Mouse (Mus musculus) midbrain, postnatal 0 days (tissue): ENCODE measurements at regions not wholly inside any gene's neighbourhood (a gene's known extent, or its start where the extent isn't known, plus 50 kb on each side); places are given as distances from the start of the nearest gene placed in this dataset.

ENCODE experiments used
- ATAC-seq: fragments of 200-750 bp; cut with Nextera tagmentation; 2 replicates; pipeline ENCODE4 v1.8.0; 2017; ENCODE audit warnings: moderate number of reproducible peaks, mild to moderate bottlenecking, moderate TSS enrichment, moderate library complexity; ENCODE audit not compliant: low FRiP score
- DNase-seq: peaks from one replicate; pipeline ENCODE4 v3.0.0-alpha.2; 2015; ENCODE audit warnings: low spot score
- H3K27ac ChIP-seq: fragments of 300-500 bp; sonication (generic); 2 replicates; pipeline ENCODE4 v1.5.1; 2014; ENCODE audit warnings: low read depth, mild to moderate bottlenecking, low read length, mixed read lengths
- H3K27me3 ChIP-seq: fragments of 300-500 bp; sonication (generic); 2 replicates; pipeline ENCODE4 v1.6.1; 2014; ENCODE audit warnings: low read length, control low read depth, mixed read lengths; ENCODE audit not compliant: insufficient read depth
- H3K36me3 ChIP-seq: fragments of 300-500 bp; sonication (generic); 2 replicates; pipeline ENCODE4 v1.6.1; 2014; ENCODE audit warnings: low read length, control low read depth, mixed read lengths; ENCODE audit not compliant: insufficient read depth
- H3K4me1 ChIP-seq: fragments of 300-500 bp; sonication (generic); 2 replicates; pipeline ENCODE4 v1.6.1; 2014; ENCODE audit warnings: mild to moderate bottlenecking, control low read depth, antibody characterized with exemption, low read length, mixed read lengths; ENCODE audit not compliant: insufficient read depth
- H3K4me2 ChIP-seq: fragments of 300-500 bp; sonication (generic); 2 replicates; pipeline ENCODE4 v1.6.1; 2014; ENCODE audit warnings: low read depth, mild to moderate bottlenecking, low read length, mixed read lengths; ENCODE audit not compliant: poor library complexity, severe bottlenecking
- H3K4me3 ChIP-seq: fragments of 300-500 bp; sonication (generic); 2 replicates; pipeline ENCODE4 v1.5.1; 2014; ENCODE audit warnings: low read depth, mild to moderate bottlenecking, low read length, moderate library complexity
- H3K9ac ChIP-seq: fragments of 300-500 bp; sonication (generic); replicated peaks from 2 replicates; pipeline ENCODE4 v1.6.1; 2014; ENCODE audit warnings: mild to moderate bottlenecking, low read length, moderate library complexity, mixed read lengths; ENCODE audit not compliant: poor library complexity, severe bottlenecking
- H3K9me3 ChIP-seq: fragments of 300-500 bp; sonication (generic); 2 replicates; pipeline ENCODE4 v1.6.1; 2016; ENCODE audit warnings: low read length, control low read depth
- CTCF ChIP-seq: IDR thresholded peaks from 2 replicates; pipeline ENCODE4 v1.5.1; 2016; ENCODE audit warnings: antibody characterized with exemption, mild to moderate bottlenecking
- WGBS: fragments of 180-500 bp; shearing (Covaris S2); extraction: QIAGEN DNeasy Blood & Tissue Kit; methylation state at CpG from one replicate; pipeline ENCODE4 v1.1.7; 2014; 5-methylcytosine and 5-hydroxymethylcytosine counted together

DNA sequence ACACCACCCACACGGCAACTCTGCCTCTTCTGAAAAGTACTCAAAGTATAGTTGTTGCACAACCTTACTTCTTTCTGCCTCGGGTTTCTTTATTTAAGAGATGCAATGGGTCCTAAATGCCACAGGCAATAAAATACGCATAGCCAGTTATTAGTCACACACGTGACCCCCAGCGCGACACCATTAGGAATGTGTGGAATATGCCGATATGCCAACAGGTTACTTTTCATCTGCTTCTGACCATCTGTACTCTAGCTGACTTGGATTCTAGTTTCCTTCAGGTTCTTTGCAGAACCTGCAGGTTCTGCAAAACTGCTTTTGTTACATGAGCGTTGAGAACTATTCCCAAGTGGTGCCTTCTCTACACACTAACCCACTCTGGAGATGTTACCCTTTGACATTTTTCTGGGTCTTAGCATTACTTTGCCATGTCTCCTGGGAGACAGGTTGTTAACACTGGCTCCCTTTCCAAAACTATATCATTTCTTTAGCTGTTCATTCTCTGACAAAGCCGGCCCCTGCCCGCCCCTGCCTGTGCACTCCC is 515.6 kb downstream of the Gja1 start:
- Histone ChIP-seq H3K36me3 (no peaks in the 10 kb centered on the region), H3K27ac (no peak overlapping the region), H3K27me3 (no peaks in the 10 kb centered on the region), H3K9me3 (no peaks in the 10 kb centered on the region), H3K4me2 (no peak overlapping the region), H3K4me1 (no peaks in the 10 kb centered on the region; the same call in 1 of the 2 replicates), H3K9ac (no peak overlapping the region), H3K4me3 (no peak overlapping the region)
- DNase-seq (peak; percentile 24), ATAC-seq (no peak; the same call in 1 of the 2 replicates)
- no peak for TF ChIP-seq CTCF
- 47% methylated on average over 10 of the region's 10 CpGs for WGBS

DNA sequence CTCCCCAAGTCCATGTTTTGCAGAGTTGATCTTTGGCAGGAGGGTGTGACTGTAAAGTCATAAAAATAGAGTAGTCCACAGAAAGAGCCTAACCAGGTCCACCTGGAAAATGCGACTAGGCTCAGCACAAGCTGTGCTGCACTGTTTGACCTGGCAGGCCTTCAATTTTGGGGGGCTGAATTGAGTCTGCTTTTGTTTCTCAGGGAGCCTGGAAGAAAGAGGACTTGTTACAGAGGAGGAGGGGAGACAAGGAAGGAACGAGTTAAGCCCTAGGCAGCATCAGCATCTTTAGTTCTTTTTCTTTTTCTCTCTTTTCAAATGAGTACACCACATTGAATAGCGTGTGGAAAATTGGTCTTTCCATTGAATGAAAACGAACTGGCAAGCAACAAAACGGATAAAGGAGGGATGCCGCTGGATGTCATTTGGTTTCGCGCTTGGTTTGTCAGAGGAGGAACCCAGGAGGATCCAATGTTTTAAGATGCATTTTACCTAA is 516.1 kb downstream of the Gja1 start:
- 7% methylated on average over 8 of the region's 8 CpGs for WGBS
- no peaks in the 10 kb centered on the region for H3K27me3 ChIP-seq
- DNase-seq (peak; percentile 76), ATAC-seq (peak; percentile 66)
- no peaks in the 10 kb centered on the region; the same call in 1 of the 2 replicates for H3K4me1 ChIP-seq
- no peak overlapping the region for H3K4me2 ChIP-seq
- no peaks in the 10 kb centered on the region for H3K36me3 ChIP-seq
- H3K9me3 ChIP-seq: no peaks in the 10 kb centered on the region
- no peak overlapping the region for H3K27ac ChIP-seq
- TF ChIP-seq CTCF: no peak
- no peak overlapping the region for H3K4me3 ChIP-seq
- no peak overlapping the region for H3K9ac ChIP-seq

DNA sequence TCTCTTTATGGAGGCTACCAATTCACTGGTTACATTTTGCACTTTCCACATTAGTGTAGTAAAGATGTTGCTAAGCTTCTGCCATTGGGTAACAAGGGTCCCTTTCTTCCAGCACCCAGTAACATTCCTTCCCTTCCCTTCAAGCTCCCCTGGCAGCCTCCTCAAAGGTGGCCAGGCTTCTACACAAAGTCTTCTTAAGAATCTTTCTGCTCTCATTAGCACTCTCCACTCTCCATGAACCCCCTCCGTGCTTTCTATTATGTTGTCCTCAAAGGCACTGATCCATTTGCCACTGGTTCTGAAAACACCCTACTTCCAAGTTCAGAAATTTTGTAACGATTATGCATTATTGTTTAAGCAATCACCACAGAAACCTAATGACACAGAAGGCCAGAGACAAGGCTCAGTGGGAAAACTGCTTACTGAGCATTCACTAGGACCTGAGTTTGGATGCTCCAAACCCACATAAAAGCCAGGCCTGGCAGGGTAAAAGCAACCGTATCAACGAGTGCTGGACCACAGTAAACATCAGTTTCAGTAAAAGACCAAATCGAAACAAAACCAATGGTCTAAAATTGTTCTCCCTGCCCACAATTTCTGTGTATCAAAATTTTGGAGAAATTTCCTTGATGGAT is 522.6 kb downstream of the Gja1 start:
- 46% methylated on average over 5 of the region's 5 CpGs for WGBS
- Histone ChIP-seq H3K27ac (no peak overlapping the region), H3K9ac (no peak overlapping the region), H3K9me3 (no peaks in the 10 kb centered on the region), H3K36me3 (no peaks in the 10 kb centered on the region), H3K27me3 (no peaks in the 10 kb centered on the region), H3K4me1 (no peaks in the 10 kb centered on the region), H3K4me3 (no peak overlapping the region), H3K4me2 (no peak overlapping the region)
- TF ChIP-seq CTCF: no peak
- ATAC-seq (peak; percentile 79), DNase-seq (peak; percentile 71)

DNA sequence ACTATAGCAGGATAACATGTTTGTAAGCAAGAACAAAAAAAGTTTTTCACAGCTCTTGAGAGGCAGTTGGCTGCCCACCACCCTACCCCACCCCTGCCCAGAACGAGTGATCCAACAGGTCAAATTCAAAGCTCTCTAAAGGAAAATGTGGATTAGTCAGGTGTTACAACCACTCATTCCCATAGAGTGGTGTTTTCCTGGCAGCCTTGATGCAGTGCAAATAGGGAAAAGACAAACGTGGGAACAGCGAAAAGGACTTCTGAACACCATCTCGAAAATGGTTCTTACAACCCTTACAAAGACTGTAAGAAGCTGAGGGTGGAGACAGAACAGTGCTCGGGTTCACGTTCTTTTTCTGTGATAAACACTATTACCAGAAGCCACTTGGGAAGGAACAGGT is 523.8 kb downstream of the Gja1 start:
- no peaks in the 10 kb centered on the region for H3K9me3 ChIP-seq
- H3K27ac ChIP-seq: no peak overlapping the region
- no peaks in the 10 kb centered on the region for H3K4me1 ChIP-seq
- H3K4me3 ChIP-seq: no peak overlapping the region
- H3K27me3 ChIP-seq: no peaks in the 10 kb centered on the region
- TF ChIP-seq CTCF: no peak
- DNase-seq: no peak
- no peak overlapping the region for H3K4me2 ChIP-seq
- 90% methylated on average over 6 of the region's 6 CpGs for WGBS
- ATAC-seq: no peak
- no peaks in the 10 kb centered on the region for H3K36me3 ChIP-seq
- no peak overlapping the region for H3K9ac ChIP-seq

DNA sequence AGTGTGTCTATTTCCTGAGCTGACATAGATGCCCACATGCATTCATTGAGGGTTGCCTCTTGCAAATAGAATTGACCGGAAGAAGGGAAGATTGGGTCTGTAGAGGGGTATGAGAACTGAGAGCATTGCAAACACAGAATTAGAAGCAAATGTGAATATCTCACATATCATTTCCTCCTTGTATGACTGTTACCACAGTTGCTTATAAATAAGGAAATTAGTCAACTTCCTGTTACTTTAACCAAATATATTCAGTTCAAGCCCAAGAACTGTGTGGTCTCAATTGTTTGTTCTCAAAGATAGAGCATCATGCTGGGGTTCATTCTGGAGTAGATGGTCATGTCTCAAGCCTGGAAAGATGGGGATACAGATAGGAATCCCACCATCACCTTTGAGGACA is 535.6 kb downstream of the Gja1 start:
- Histone ChIP-seq H3K4me3 (no peak overlapping the region), H3K4me2 (no peak overlapping the region), H3K9ac (no peak overlapping the region), H3K4me1 (no peaks in the 10 kb centered on the region), H3K27me3 (no peaks in the 10 kb centered on the region), H3K27ac (no peak overlapping the region), H3K36me3 (no peaks in the 10 kb centered on the region), H3K9me3 (no peaks in the 10 kb centered on the region)
- no peak for TF ChIP-seq CTCF
- ATAC-seq: no peak
- DNase-seq: no peak
- 97% methylated on average over 1 of the region's 1 CpGs for WGBS

DNA sequence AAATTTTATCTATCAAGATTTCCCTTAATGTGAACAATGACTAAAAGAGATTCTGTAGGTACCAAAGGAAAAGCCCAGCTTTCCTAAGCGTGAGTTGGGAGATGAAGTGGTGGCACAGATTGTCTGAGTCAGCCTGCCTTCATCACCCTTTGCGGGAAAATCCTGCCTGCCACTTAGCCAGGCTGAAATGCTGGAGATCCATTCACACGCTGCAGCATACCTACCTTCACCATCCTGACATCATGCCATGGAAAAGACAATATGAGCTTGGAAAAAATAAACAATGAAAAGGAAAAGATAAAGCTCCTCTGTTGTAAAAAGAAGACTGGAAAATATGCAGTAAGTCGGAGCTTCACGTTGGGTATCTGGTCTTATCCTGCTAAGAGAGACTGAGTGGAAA is 537.0 kb downstream of the Gja1 start:
- H3K4me1 ChIP-seq: no peaks in the 10 kb centered on the region
- no peaks in the 10 kb centered on the region for H3K9me3 ChIP-seq
- no peak overlapping the region for H3K4me2 ChIP-seq
- no peak for TF ChIP-seq CTCF
- WGBS: 75% methylated on average over 5 of the region's 5 CpGs
- no peaks in the 10 kb centered on the region for H3K27me3 ChIP-seq
- no peak for DNase-seq
- ATAC-seq: no peak
- no peak overlapping the region for H3K27ac ChIP-seq
- H3K4me3 ChIP-seq: no peak overlapping the region
- no peaks in the 10 kb centered on the region for H3K36me3 ChIP-seq
- H3K9ac ChIP-seq: no peak overlapping the region
